Mouse (Mus musculus) E14TG2a.4 (cell line): Measurements from ENCODE around the gene Xylt1.

ENCODE experiments used
- CTCF ChIP-seq: conservative IDR thresholded peaks from 2 replicates; pipeline ENCODE4 v1.5.1; 2014; ENCODE audit warnings: low read length
- NANOG ChIP-seq: IDR thresholded peaks from 2 replicates; pipeline ENCODE4 v1.6.1; 2014; ENCODE audit warnings: borderline replicate concordance, low read length, mixed read lengths

GRCm38 (mm10) chr7:117440994-117441393 is 60.2 kb downstream of the Xylt1 start:
- TF ChIP-seq CTCF (no peak), NANOG (no peak)
